Mouse (Mus musculus) monocyte, adult 5-6 weeks (primary cell): Measurements from ENCODE around the gene Rabgef1. TPM values are rescaled to one million over a fixed set of nuclear protein-coding genes. Genes with fewer than 3 reads are reported as not detected.

Experiments used
- ATAC-seq: fragments of 153-309, 156-312 bp; replicated peaks from 2 replicates; pipeline ENCODE4 v1.8.0; 2017; ENCODE audit warnings: mild to moderate bottlenecking; ENCODE audit not compliant: low TSS enrichment, insufficient number of reproducible peaks, severe bottlenecking, poor library complexity, low FRiP score
- total RNA-seq: library from RNA; stranded (forward); fragments of 200-1000, 200-491, 200-594 nt; gene quantifications from 3 replicates; pipeline ENCODE4 v1.2.3, GENCODE M21; 2017

Rabgef1 gene
- 41.1 to 67.6 TPM (median 53.3 TPM) in 3 replicates for total RNA-seq

- peak; percentile 98 for ATAC-seq
These were observed at the start of gene Rabgef1 for GRCm38 (mm10) chr5:130171423-130171954. Gene Rabgef1 (plus strand): TSS chr5:130171798.

GRCm38 (mm10) chr5:130122355-130122754 lies 49.2 kb upstream of the Rabgef1 start:
- ATAC-seq, result no peak

- no peak for ATAC-seq
These were observed 47.3 kb upstream of the Rabgef1 start for GRCm38 (mm10) chr5:130124271-130124670.

GRCm38 (mm10) chr5:130128686-130129523 lies 42.7 kb upstream of the Rabgef1 start:
- no peak for ATAC-seq

GRCm38 (mm10) chr5:130129524-130129793 lies 42.1 kb upstream of the Rabgef1 start:
- no peak for ATAC-seq

- ATAC-seq, result no peak
These were observed 35.0 kb upstream of the Rabgef1 start for GRCm38 (mm10) chr5:130136597-130136996.

GRCm38 (mm10) chr5:130139393-130139792 lies 32.2 kb upstream of the Rabgef1 start:
- ATAC-seq, result peak; percentile 52; the same call in 1 of the 2 replicates

GRCm38 (mm10) chr5:130141138-130141537 lies 30.5 kb upstream of the Rabgef1 start:
- ATAC-seq, result no peak

GRCm38 (mm10) chr5:130142041-130142440 lies 29.6 kb upstream of the Rabgef1 start:
- no peak for ATAC-seq

GRCm38 (mm10) chr5:130143101-130143500 lies 28.5 kb upstream of the Rabgef1 start:
- ATAC-seq, result no peak

GRCm38 (mm10) chr5:130143977-130144333 lies 27.6 kb upstream of the Rabgef1 start:
- ATAC-seq, result peak; percentile 10; the same call in 1 of the 2 replicates

GRCm38 (mm10) chr5:130144334-130145312 lies 27.0 kb upstream of the Rabgef1 start, which contains the start of gene Kctd7:
Gene Kctd7 (plus strand): TSS chr5:130144861.
- peak; percentile 94 for ATAC-seq

GRCm38 (mm10) chr5:130145961-130146360 lies 25.6 kb upstream of the Rabgef1 start:
- no peak for ATAC-seq

GRCm38 (mm10) chr5:130149726-130150310 lies 21.8 kb upstream of the Rabgef1 start:
- no peak for ATAC-seq

GRCm38 (mm10) chr5:130154286-130154685 lies 17.3 kb upstream of the Rabgef1 start:
- ATAC-seq, result no peak

- no peak for ATAC-seq
These were observed 13.1 kb upstream of the Rabgef1 start for GRCm38 (mm10) chr5:130158545-130158944.

- ATAC-seq, result 0 out of 2 replicates have a peak, but pooled peaks have one; percentile 18
These were observed 11.8 kb upstream of the Rabgef1 start for GRCm38 (mm10) chr5:130159761-130160201.

GRCm38 (mm10) chr5:130163670-130164069 lies 7.9 kb upstream of the Rabgef1 start:
- ATAC-seq, result peak; percentile 88

- ATAC-seq, result no peak
These were observed 6.4 kb upstream of the Rabgef1 start for GRCm38 (mm10) chr5:130165213-130165612.
